Mouse (Mus musculus) retina, embryonic 14.5 days (tissue): Measurements from ENCODE around the gene Dhrs4.

ENCODE experiments used
- DNase-seq: peaks from one replicate; pipeline ENCODE4 v3.0.0-alpha.2; 2015; ENCODE audit warnings: low spot score

The Dhrs4 gene

GRCm38 (mm10) chr14:55478651-55479599, at the start of gene Dhrs4:
Gene Dhrs4, plus strand, starts transcription at chr14:55478758.
- DNase-seq = peak; percentile 89

GRCm38 (mm10) chr14:55430255-55430654, 48.3 kb upstream of the Dhrs4 start:
- DNase-seq = no peak

GRCm38 (mm10) chr14:55433052-55433451, 45.5 kb upstream of the Dhrs4 start:
- DNase-seq = no peak

- DNase-seq = no peak
Measured at GRCm38 (mm10) chr14:55434825-55435224, 43.7 kb upstream of the Dhrs4 start.

GRCm38 (mm10) chr14:55437118-55437517, 41.4 kb upstream of the Dhrs4 start:
- DNase-seq = no peak

GRCm38 (mm10) chr14:55438193-55438784, 40.3 kb upstream of the Dhrs4 start:
- peak; percentile 78 for DNase-seq

- no peak for DNase-seq
Measured at GRCm38 (mm10) chr14:55457693-55458092, 20.9 kb upstream of the Dhrs4 start.

GRCm38 (mm10) chr14:55458273-55458672, 20.3 kb upstream of the Dhrs4 start:
- DNase-seq = peak; percentile 76

GRCm38 (mm10) chr14:55458761-55459160, 19.8 kb upstream of the Dhrs4 start:
- DNase-seq = no peak

GRCm38 (mm10) chr14:55459796-55460195, 18.8 kb upstream of the Dhrs4 start:
- DNase-seq = peak; percentile 15

- DNase-seq = no peak
Measured at GRCm38 (mm10) chr14:55460297-55460696, 18.3 kb upstream of the Dhrs4 start.

- no peak for DNase-seq
Measured at GRCm38 (mm10) chr14:55461757-55462156, 16.8 kb upstream of the Dhrs4 start.

GRCm38 (mm10) chr14:55466481-55466880, 12.1 kb upstream of the Dhrs4 start:
- DNase-seq = no peak

GRCm38 (mm10) chr14:55467108-55467507, 11.4 kb upstream of the Dhrs4 start:
- DNase-seq = no peak

- DNase-seq = no peak
Measured at GRCm38 (mm10) chr14:55468301-55468741, 10.2 kb upstream of the Dhrs4 start.

- DNase-seq = no peak
Measured at GRCm38 (mm10) chr14:55469041-55469440, 9.5 kb upstream of the Dhrs4 start.

- no peak for DNase-seq
Measured at GRCm38 (mm10) chr14:55469821-55470220, 8.7 kb upstream of the Dhrs4 start.

- DNase-seq = no peak
Measured at GRCm38 (mm10) chr14:55470806-55471205, 7.8 kb upstream of the Dhrs4 start.

GRCm38 (mm10) chr14:55475654-55476053, 2.9 kb upstream of the Dhrs4 start:
- DNase-seq = no peak

GRCm38 (mm10) chr14:55477421-55477820, 1.1 kb upstream of the Dhrs4 start:
- DNase-seq = no peak

GRCm38 (mm10) chr14:55477829-55478228, 729 bp upstream of the Dhrs4 start:
- DNase-seq = no peak

- DNase-seq = no peak
Measured at GRCm38 (mm10) chr14:55479629-55480028, 1.1 kb downstream of the Dhrs4 start.

- no peak for DNase-seq
Measured at GRCm38 (mm10) chr14:55484430-55485085, 6.0 kb downstream of the Dhrs4 start.
